Mouse (Mus musculus) spleen, adult 2 months (tissue): ENCODE data around the gene Ankrd50. TPM values are rescaled to one million over a fixed set of nuclear protein-coding genes. Genes with fewer than 3 reads are reported as not detected.

ENCODE experiments used
- DNase-seq, 2 experiments: peaks; one replicate each; pipeline versions ENCODE4 v3.0.0 to v3.0.0-alpha.2; 2012 to 2021; ENCODE audit warnings: low spot score in 2 of 2, low read depth in 1 of 2
- H3K27ac ChIP-seq: fragments of 200-500 bp; 2 replicates; pipeline ENCODE4 v1.5.1; 2012; ENCODE audit warnings: low read length, inconsistent platforms; ENCODE audit not compliant: insufficient read depth
- H3K27me3 ChIP-seq: fragments of 200-500 bp; 2 replicates; pipeline ENCODE4 v1.6.1; 2012; ENCODE audit warnings: mild to moderate bottlenecking, moderate library complexity, low read length, inconsistent platforms; ENCODE audit not compliant: control insufficient read depth, insufficient read depth
- H3K36me3 ChIP-seq: fragments of 200-500 bp; 2 replicates; pipeline ENCODE4 v1.6.1; 2012; ENCODE audit warnings: mild to moderate bottlenecking, low read length, inconsistent platforms; ENCODE audit not compliant: control insufficient read depth, insufficient read depth
- H3K4me1 ChIP-seq: fragments of 200-500 bp; 2 replicates; pipeline ENCODE4 v1.6.1; 2011; ENCODE audit warnings: inconsistent platforms; ENCODE audit not compliant: control insufficient read depth, insufficient read depth, insufficient read length
- H3K4me3 ChIP-seq: fragments of 200-500 bp; 2 replicates; pipeline ENCODE4 v1.5.1; 2011; ENCODE audit warnings: mild to moderate bottlenecking, inconsistent platforms; ENCODE audit not compliant: insufficient read depth, insufficient read length; ENCODE audit errors: extremely low read depth
- CTCF ChIP-seq: fragments of 200-500 bp; IDR thresholded peaks from 2 replicates; pipeline ENCODE4 v1.5.1; 2011; ENCODE audit warnings: mild to moderate bottlenecking, inconsistent platforms; ENCODE audit not compliant: insufficient read depth, insufficient read length, insufficient replicate concordance; ENCODE audit errors: extremely low read depth
- POLR2A ChIP-seq: fragments of 200-500 bp; IDR thresholded peaks from 2 replicates; pipeline ENCODE4 v1.6.1; 2011; ENCODE audit warnings: low read depth, low read length, inconsistent platforms
- WGBS: fragments of 180-500 bp; shearing (Covaris S2); methylation state at CpG from one replicate; pipeline ENCODE4 v1.1.7; 2018; 5-methylcytosine and 5-hydroxymethylcytosine counted together
- polyA plus RNA-seq: library from polyadenylated mRNA; depleted of rRNA; stranded (reverse); fragments of >200 nt; gene quantifications from 2 replicates; pipeline ENCODE4 v1.2.3, GENCODE M21; 2012

The Ankrd50 gene
- polyA plus RNA-seq, 1 experiment = 10.7 TPM

DNA sequence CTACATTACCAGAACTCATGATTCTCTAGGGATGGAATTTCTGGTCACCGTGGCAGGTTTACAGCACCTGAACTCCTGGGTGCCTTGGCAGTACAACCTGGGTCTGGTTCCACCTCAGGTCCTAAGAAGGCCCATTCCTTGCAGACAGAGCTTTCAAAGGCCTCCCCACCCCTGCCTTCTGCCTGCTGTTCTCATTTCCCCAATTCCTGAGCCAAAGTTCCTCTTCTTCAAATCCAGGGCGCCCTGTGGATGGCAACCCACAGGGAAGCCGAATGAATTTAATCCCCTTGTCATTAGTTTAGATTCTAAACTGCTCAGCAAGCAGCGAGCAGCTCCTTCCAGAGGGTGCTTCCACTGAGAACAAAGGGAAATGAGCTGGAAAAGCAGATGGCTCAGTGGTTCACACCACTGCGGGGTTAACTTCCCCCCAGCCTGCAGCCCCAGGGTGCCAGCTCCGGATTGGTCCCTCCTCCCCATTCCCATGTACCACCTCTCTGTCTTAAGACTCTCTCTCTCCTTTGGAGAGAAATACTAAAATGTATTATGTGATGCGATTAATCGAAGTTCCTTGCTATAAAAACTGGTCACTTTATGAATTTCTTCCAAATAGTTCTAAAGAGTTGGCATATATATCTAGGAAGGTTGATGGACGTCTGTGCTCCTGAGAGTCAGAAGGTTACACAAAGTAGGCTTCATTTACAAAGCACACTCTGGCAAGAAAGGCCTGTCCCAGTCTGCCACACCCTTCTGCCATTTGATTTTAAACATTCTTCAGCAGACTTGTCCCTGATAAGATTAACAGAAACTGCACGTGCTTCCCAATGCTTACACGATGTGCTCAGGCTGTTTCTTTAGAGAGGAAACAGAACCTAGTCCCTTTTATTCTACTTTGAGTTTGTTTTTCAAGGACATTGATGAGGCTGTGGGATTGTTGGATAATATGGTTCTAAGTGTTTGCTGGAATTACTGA is 50.9 kb downstream of the Ankrd50 start:
- Histone ChIP-seq H3K27me3 (no peaks in the 10 kb centered on the region), H3K4me3 (no peak overlapping the region), H3K36me3 (no peaks in the 10 kb centered on the region), H3K4me1 (no peaks in the 10 kb centered on the region), H3K27ac (no peak overlapping the region)
- TF ChIP-seq CTCF (no peak), POLR2A (no peak)
- WGBS = 65% methylated on average over 11 of the region's 11 CpGs
- no peak for DNase-seq

DNA sequence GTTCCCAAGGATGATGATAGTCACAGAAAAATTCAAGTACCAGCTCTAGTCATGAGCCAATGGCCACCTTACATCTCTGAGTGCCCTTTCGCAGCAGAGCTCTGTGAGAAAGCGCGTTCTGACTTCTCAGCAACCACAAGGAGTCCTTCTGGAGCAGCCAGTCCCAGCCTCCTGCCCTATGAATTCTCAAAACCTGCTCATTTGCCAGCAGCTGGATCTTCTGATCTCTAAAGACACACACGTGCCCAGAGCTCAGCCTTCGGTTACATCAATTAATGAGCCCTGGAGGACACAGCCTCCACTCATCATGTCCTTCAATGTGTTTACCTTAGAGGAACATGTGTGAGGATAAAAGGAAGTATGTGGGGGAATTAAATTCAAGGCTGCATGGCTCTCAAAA is 53.2 kb downstream of the Ankrd50 start:
- TF ChIP-seq POLR2A (no peak), CTCF (no peak)
- Histone ChIP-seq H3K27me3 (no peaks in the 10 kb centered on the region), H3K27ac (no peak overlapping the region), H3K4me1 (no peaks in the 10 kb centered on the region), H3K4me3 (no peak overlapping the region), H3K36me3 (no peaks in the 10 kb centered on the region)
- 92% methylated on average over 5 of the region's 5 CpGs for WGBS
- no peak for DNase-seq

DNA sequence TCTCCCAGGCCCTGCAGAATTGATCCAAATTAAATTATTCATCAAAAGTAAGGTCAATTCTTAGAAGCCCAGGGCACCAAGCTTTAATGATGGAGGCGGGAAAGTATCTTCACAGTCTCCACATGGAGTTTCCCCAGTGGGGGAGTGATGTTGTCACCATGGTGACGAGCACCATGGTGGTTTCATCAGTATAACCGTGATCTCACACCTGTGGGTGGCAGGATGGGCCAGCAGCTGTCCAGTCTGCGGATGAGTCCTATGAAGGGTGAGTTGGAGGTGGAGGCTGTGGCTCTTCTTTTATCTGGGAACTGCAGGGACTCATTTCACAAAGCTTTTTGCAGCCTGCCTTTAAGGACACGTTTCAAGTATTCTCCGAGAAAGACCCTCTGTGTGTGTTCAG is 53.6 kb downstream of the Ankrd50 start:
- whole genome bisulfite sequencing = 87% methylated on average over 6 of the region's 6 CpGs
- H3K4me1 ChIP-seq = no peaks in the 10 kb centered on the region
- no peaks in the 10 kb centered on the region for H3K36me3 ChIP-seq
- no peak for DNase-seq
- no peaks in the 10 kb centered on the region for H3K27me3 ChIP-seq
- H3K4me3 ChIP-seq = no peak overlapping the region
- no peak for TF ChIP-seq CTCF
- TF ChIP-seq POLR2A = no peak
- H3K27ac ChIP-seq = no peak overlapping the region

DNA sequence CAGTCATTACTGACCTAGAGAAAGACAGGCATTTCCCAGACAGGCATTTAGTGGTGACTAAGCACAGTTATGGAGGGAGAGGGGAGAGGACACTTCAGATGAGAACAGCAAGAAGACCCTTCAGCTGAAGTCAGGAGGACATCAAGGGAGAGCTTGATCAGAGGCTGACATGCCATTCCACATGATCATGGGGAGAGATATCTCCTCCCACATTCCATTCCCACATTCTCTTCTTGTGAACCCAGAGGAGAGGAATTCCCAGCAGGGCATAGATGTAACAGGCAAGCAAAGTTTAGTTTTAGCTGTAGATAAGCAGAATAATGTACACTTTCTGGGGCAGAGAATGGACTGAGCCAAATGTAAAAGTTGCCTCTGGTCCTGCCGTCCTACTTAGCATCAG is 57.4 kb downstream of the Ankrd50 start:
- Histone ChIP-seq H3K36me3 (no peaks in the 10 kb centered on the region), H3K27ac (no peak overlapping the region), H3K4me3 (no peak overlapping the region), H3K4me1 (no peaks in the 10 kb centered on the region), H3K27me3 (no peaks in the 10 kb centered on the region)
- WGBS = 91% methylated on average over 1 of the region's 1 CpGs
- TF ChIP-seq CTCF (no peak), POLR2A (no peak)
- no peak for DNase-seq

DNA sequence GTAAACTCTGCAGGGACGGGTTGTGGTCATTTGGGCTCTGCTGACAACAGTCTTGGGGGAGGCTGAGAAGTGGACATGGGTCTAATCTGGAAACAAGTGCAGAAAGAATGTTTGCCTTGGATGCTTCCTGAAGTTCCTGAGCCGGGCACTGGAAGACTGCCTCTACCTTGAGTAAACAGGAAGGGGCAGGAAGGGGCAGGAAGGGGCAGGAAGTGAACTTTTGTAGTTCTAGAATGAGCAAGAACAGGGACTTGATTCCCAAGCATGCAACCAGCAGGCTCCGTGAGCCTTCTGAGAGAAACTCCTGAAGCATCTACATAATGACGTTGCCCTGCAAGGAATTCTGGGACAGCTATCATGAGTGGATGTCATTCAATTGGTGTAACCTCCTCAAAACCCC is 60.7 kb downstream of the Ankrd50 start:
- Histone ChIP-seq H3K27me3 (no peaks in the 10 kb centered on the region), H3K36me3 (no peaks in the 10 kb centered on the region), H3K4me1 (no peaks in the 10 kb centered on the region), H3K4me3 (no peak overlapping the region), H3K27ac (no peak overlapping the region)
- no peak for DNase-seq
- no peak for TF ChIP-seq CTCF
- no peak for TF ChIP-seq POLR2A
- WGBS = 70% methylated on average over 4 of the region's 4 CpGs

DNA sequence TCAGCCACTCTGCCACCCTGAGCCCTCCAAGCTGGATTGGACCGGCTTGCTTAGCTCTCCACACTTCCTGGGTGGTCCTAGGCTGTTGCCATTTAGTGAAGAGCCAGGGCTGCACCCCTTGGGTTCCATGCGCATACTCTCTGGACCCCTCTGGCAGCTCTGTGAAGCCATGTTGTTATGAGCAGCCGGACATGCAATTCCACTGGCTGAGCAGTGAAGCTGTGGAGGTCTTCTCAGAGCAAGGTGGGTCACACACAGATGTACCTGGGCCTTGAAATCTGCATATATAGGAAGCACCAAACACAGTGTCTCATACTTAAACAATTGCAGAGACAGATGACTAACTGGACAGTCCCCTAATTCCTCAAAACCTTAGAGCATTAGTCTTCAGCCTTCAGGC is 64.7 kb downstream of the Ankrd50 start:
- no peak overlapping the region for H3K27ac ChIP-seq
- H3K36me3 ChIP-seq = no peaks in the 10 kb centered on the region
- no peak overlapping the region for H3K4me3 ChIP-seq
- WGBS = 90% methylated on average over 3 of the region's 3 CpGs
- H3K27me3 ChIP-seq = no peaks in the 10 kb centered on the region
- TF ChIP-seq POLR2A = no peak
- no peak for TF ChIP-seq CTCF
- H3K4me1 ChIP-seq = no peaks in the 10 kb centered on the region
- no peak for DNase-seq
